Mouse (Mus musculus): Measurements from ENCODE around the gene Adam22.
"Not testable (repeated sequence)": the region's sequence is repeated elsewhere in the genome, so short reads cannot be mapped to it uniquely, and the experiment has no call there.

Adam22 gene

DNA sequence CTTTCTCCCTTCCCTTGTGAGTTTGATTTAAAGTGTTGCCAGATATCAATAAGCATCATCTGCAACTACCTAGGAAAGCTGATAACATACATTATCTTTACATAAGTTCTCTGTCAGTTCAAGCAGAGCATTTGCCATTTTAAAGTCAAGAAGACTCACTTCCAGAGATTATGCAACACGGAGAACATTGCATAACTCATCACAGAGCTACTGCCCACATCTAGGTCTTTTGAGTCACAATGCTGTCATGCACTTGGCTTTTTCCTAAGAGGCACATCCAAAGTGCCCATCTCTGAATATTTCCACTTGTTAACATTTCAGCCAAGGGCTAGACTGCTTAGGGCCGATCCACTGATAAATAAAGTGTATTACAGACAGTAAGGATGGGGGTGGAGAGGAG, 55.6 kb downstream of the Adam22 start:
- DNase-seq = no peak

- DNase-seq = no peak
Observed at GRCm38 (mm10) chr5:8310907-8311306, 57.1 kb downstream of the Adam22 start.

DNA sequence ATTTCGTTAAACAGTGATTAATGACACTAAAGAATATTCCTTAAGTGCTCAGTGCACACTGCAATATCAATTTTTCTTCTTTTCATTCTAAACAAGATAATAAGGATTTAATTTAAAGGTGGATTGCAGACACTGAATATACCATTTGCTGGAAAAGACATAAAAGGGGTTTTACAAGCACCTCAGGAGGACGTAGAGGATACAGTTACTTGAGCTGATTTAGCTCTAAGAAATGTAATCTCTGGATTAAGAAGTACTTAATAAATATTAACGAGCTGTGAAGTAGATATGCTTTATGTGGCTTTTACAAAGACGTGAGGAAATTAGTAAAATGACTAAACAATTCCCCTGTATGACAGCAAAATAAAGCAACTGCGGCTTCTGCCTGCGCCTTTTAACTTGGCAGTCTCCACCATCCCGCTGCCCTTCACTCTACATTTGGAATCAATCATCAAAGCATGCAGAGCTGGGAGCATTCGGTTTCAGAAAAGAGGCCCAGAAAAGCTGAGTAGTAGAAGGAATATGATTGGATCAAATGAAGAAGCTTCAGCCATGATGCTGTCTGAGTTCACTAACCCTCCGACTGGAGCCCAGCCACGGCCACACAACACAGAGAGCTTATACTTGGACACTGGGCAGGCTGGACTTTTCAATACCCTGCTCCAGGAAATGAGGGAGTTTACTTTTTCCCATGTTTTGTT, 70.1 kb downstream of the Adam22 start:
- no peak for DNase-seq

- no peak for DNase-seq
Observed at GRCm38 (mm10) chr5:8293287-8293686, 74.7 kb downstream of the Adam22 start.

DNA sequence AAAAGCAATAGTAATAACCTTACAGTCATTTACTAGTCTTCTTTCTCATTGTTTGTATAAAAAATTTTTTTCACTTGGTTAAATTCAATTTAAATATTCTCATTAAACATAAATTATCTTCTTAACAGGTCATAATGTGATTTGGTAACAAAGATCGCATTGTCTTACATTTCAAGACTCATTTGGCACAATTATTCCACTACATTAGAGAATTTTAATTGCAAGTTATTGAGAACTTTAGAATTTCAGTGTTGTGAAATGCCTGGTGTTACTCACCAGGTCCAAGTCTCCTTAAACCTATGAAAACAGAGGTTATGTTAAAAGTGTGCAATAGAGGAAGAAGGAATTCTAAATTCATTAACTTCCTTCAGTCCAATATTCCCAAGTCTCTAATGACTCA, 76.5 kb downstream of the Adam22 start:
- no peak for DNase-seq

GRCm38 (mm10) chr5:8289678-8290614, 78.0 kb downstream of the Adam22 start:
- no peak for DNase-seq

- DNase-seq = no peak
Observed at GRCm38 (mm10) chr5:8284123-8284522, 83.8 kb downstream of the Adam22 start.

- no peak for DNase-seq
Observed at GRCm38 (mm10) chr5:8276141-8276540, 91.8 kb downstream of the Adam22 start.

- no peak for DNase-seq
Observed at GRCm38 (mm10) chr5:8257366-8257765, 110.6 kb downstream of the Adam22 start.

DNA sequence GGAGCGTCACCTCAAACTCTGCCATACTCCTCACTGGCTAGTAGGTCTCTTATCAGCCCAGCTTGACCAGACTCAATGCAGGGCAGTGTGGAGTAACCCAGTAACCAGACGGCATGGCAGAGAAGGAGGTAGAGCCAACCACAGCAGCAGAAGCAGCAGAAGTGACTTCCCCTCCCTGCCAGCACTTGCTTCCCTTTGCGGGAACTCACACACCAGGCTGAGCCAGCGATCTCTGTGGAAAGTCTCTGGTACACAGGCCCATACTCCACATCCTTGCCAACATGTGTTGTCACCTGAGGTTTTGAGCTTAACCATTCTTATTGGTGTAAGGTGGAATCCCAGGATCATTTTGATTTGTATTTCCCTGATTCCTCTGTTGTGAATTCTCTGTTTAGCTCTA, 111.5 kb downstream of the Adam22 start:
- DNase-seq = no peak

- DNase-seq = no peak
Observed at GRCm38 (mm10) chr5:8244696-8245095, 123.3 kb downstream of the Adam22 start.

DNA sequence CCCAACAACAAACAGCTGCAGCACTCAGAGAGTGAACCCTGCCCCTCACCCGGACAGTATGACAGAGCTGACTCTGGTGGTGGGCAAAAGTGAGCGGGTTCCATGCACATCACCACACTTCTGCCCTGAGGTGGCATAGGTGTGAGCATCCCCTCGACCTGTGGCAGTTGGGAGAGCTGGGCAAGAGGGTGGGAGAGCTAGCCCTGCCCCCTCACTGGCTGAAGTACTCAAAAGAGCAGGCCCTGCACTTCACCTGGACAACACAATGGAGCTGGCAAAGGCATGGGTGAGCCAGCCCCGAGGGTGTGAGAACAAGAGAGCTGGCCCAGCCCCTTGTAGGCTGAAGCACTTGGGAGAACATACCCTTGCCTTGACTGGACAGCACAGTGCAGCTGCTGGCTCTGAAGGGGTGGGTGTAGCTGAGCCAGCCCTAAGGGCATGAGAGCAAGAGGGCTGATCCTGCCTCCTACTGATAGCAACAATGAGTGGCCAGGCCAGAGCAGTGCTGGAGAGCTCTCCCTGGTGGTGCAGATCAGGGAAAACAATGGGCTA, 124.8 kb downstream of the Adam22 start:
- no peak for DNase-seq

DNA sequence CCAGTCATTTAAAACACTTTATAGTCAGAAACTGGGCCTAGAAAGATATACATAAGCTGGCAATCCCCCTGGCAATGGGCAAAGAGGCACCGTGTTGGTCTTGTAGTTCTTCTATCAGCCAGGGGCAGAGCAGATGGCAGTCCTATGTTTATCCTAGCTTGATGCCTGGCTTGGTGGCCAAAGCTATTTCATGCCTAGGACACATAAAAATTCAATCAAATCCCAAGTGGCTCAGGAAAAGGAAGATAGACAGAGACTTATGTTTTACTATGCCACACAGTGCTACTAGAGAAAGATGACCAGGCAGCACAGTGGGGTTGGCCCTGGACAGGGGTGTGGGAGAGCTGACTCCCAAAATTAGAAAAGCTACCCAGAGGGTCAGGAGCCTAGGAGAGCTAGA, 125.3 kb downstream of the Adam22 start:
- no peak for DNase-seq

DNA sequence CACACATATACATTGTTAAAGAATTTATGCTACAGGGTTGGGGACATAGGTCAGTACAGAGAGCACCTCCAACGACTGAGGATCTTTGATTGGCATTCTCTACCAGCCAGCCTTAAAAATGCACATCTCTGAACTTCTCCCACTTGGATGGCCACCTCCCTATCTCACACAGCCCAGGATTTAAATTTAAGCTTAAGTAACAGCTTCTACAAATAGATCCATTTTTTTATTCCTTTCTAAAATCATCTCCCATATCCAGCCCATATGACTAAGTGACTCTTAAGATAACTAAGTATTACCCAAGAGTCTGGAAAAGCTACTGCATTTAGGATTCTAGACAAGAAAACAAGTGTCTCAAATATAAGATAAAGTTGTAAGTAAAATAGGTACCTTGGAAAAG, 140.9 kb downstream of the Adam22 start:
- no peak for DNase-seq

- DNase-seq = no peak
Observed at GRCm38 (mm10) chr5:8224321-8224705, 143.6 kb downstream of the Adam22 start.

DNA sequence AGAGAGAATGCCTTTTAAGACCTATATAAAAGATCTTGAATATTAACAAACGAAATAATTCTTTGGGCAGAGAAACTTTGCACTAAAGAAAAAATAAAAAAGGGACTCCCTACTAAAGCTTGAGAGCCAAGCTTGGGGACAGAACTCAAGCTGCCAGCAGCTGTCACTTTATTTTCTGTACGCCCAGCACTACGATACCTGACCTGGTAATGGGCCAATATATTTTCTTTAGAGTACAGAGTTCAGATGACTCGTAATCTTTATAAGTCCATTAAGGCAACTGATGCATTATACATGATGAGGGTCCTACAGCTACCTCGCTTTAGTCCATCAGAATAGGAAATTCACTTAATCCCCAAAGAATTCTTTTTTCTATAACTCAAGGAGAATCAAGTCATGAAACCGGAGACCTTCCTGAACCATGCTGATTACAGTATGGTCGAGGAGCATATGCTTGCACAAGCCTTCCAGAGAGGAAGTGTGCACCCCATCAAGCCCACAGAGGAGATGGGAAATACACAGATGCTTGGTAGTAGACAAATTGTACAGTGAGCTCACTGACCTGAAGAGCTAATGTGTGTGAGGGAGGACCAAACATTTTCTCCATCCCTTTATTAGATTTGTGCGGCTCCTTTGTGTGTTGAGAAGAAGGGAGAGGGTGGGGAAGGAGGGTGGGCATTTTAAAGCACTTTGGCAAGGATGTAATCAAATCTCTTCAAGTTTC, 144.2 kb downstream of the Adam22 start:
- no peak for DNase-seq

- DNase-seq = no peak
Observed at GRCm38 (mm10) chr5:8221630-8222029, 146.3 kb downstream of the Adam22 start.

DNA sequence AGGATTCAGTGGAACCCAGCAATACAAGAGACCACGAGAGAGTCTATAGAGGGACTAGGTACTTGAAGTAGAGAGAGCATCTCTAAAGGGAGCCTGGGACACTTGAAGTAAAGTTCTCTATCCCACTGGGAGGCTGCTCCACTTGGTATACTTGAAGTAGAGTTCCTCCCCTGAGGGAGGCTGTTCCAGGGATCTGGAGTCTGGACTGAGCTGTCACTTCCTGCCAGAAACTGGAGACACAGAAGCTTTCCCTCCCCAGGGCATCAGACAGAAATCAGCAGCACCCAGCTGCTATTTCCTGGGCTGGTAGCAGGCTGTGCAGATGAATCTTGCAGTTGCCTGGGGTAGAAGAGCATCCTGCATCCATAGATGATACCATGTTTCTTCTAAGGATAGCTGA, 152.1 kb downstream of the Adam22 start:
- DNase-seq = no peak

GRCm38 (mm10) chr5:8184992-8185391, 183.0 kb downstream of the Adam22 start:
- DNase-seq = not testable (repeated sequence)

DNA sequence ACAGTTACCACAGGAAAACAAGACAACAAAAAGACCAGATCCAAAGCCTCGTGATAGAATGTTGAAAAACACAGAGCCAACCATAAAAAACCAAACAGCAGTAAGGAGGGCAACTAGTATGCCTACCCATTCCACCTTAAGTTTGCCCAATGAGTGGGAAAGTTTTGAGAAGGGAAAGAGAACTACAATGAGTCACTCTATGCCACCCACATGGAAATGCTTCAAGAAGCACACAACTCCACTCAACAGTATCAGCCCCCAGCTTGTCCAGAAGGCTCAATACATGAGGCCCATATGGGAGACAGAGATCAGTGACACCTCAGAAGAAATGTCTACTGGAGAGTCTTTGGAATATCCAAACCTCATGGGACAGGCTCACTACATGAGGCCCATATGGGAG, 187.3 kb downstream of the Adam22 start:
- DNase-seq = no peak

DNA sequence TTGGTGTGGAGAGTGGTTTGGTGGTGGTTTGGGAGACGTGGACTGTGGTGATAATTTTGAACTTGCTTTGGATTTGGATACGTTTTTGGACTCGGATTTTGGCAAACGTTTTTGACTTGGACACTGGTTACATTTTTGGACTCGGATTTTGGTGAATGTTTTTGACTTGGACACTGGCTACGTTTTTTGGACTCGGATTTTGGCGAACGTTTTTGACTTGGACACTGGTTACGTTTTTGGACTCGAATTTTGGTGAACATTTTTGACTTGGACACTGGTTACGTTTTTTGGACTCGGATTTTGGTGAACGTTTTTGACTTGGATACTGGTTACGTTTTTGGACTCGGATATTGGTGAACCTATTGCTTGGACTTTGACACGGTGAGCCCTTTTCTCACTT, 189.8 kb downstream of the Adam22 start:
- DNase-seq = no peak

DNA sequence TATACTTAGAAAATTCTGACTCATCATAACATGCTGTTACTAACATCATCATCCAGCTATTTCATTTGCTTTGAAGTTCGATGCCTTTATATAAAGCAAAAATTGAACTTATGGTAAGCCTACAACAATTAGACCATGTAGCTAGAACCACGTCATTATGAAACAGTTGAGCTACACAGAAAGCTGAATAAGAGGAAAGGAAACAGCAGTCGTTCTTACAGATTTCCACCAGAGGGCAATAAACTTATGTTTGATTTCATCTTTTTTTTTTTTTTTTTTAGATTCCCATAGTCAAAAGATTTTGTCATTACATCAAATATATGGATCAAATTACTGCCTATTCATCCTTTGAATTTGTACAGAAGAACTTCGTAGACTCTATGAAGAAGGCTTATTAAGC, 203.2 kb downstream of the Adam22 start:
- DNase-seq = no peak

GRCm38 (mm10) chr5:8151645-8152044, 216.3 kb downstream of the Adam22 start:
- no peak for DNase-seq

All from kidney, adult 18-20 months (tissue).